Mouse (Mus musculus): ENCODE data around the gene Disp2.
A peak's percentile ranks its signal among the peaks of the same experiment; 100 is the strongest.

The Disp2 gene

GRCm38 (mm10) chr2:118779504-118780480, at the start of gene Disp2:
Gene Disp2, plus strand, starts transcription at chr2:118779719.
- DNase-seq, result peak; percentile 86

- no peak for DNase-seq
These were observed 49.5 kb upstream of the Disp2 start for GRCm38 (mm10) chr2:118729816-118730621.

DNA sequence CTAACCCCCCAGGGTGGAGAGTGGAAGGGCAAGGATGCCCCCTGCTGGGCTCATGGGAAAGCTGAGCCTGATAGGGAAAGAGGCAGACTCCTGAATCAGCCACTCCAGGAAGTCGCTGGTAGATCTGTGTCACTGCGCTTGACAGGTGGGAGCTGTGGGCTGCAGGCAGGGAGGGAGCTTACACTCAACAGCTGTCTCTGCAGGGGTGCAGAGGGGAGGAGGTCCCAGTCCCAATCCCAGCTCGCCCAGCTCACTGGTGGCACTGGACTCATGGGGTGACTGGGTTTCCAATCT, 49.0 kb upstream of the Disp2 start:
- DNase-seq, result peak; percentile 81

DNA sequence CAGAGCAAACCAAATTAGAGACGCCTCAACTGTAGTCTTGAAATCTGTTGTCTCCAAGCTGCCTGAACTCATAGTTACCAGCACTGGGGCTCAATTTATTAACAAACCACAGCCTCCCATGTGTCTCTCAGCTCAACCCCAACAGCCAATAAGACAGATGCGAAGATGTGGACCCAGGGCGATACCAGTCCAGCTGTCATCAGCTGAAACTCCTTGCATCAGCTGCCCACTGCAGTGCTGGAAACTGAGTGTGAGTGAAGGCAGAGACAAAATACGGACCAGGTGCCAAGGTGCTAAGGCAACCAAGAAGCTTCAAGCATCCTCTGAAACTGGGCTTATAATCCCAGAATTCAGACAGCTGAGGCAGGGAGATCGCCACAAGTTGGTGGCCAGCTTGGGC, 47.5 kb upstream of the Disp2 start:
- DNase-seq, result no peak

DNA sequence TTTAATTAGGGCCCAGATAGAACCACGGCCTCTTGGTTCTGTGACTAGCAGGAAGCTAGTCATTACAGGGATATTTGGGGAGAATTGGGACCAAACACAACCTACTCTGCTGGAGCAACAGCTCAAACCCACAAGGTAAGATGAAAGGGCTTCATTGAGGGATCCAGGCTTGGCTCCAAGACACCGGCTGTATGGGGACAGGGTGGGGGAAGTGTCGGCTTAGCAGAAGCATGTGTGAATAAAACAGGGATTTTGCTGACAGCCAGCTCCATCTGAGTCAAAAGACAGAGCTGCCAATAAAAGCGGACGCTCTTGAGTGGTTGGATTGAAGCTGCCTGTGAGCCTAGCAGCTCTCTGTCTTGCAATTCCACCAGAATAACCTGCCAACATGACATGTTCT, 46.2 kb upstream of the Disp2 start:
- DNase-seq, result no peak

- no peak for DNase-seq
These were observed 39.2 kb upstream of the Disp2 start for GRCm38 (mm10) chr2:118740341-118740740.

GRCm38 (mm10) chr2:118741183-118741582, 38.3 kb upstream of the Disp2 start:
- no peak for DNase-seq

- DNase-seq, result no peak
These were observed 36.1 kb upstream of the Disp2 start for GRCm38 (mm10) chr2:118743261-118743943.

DNA sequence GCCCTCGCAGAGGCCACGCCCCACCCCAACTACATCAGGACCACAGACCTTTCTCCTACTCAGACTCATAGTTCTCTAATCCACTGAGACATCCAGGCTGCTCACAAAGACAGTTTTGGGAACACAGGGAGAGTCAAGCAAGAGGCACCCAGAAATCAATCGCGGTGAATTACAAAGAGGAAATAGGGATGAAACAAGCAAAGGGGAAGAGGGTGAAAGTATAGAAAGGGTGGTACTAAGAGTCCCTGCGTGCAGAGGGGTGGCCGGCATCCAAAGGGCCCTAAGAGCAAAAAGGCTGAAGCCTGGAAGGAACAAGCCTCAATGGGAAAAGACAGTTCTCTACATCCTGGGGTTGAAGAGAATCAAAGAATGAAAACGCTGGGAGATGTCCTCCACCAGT, 34.9 kb upstream of the Disp2 start:
- DNase-seq, result no peak

GRCm38 (mm10) chr2:118745232-118745884, 34.2 kb upstream of the Disp2 start, which contains the start of gene Inafm2:
Gene Inafm2, plus strand, starts transcription at chr2:118745758.
- peak; percentile 93 for DNase-seq

DNA sequence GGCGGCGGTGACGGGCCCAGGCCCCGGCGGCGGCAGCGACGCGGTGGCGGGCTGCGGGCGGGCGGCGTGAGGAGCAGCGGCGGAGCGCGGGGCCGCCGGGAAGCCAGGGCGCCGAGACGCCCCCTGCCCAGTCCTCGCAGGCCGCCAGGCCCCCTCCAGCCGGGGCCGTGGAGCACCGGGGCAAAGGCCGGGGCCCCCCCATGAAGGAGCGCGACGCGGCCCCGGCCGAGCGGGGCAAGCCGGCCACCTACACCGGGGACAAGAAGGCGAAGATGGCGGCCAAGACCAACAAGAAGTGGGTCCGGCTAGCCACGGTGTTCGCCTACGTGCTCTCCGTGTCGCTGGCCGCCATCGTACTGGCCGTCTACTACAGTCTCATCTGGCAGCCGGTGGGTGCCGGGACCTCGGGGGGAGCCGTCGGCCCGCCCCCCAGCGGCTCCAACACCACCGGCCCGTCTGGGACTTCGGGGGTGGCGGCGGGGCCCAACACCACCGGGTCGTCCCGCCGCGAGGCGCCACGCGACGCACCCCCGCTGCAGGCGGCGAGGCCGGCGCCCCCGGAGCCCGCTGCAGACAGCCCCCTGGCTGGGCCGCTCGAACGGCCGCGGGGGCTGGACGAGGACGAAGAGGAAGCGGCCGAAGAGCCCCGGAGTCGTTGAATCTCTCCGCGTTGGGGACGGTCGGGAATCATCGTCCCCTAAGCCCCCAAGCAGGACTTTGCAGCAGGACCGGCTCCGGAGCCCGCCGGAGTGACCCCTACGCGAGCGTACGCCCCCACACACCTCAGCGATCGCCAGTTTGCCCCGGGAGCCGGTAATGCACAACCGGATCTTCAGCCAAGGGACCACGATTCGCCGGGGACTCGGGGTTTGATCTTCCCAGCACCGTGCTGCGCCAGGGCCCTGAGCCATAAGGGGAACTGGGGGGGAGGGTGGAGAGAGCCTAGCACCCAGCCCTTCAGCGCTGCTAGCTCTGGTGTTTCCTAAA, 33.3 kb upstream of the Disp2 start:
- peak; percentile 68 for DNase-seq

DNA sequence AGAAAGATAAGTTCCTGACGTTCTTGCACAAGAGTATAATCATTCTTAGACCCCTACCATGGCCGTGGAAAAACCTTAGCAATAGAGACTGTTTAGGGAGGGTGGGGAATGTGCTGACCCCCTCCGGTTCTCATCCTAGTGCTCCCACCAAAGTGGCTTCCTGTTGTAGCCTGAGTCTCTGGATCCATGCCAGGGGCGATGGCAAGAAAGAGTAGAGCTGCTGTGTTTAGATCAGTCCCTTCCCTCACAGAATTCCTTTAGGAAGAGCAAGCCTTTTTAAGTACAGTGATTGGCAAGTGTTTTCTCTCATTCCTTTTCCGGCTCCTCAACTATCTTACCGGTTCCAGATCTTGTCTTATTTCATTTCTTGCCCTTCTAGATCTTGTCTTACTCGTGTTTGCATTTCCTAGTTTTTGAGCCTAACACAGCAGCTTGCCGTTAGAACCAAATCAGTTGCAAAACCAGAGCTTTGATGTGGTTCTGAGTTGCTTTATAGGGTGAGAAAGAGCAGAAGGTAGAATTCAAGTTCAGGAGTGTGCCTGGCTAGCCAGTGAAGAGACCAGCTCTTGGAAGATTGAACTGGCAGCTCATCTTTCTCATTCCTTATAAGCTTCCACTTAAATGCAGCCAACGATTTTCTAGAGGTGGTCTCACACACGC, 32.1 kb upstream of the Disp2 start:
- DNase-seq, result no peak

GRCm38 (mm10) chr2:118749341-118749884, 30.1 kb upstream of the Disp2 start:
- no peak for DNase-seq

DNA sequence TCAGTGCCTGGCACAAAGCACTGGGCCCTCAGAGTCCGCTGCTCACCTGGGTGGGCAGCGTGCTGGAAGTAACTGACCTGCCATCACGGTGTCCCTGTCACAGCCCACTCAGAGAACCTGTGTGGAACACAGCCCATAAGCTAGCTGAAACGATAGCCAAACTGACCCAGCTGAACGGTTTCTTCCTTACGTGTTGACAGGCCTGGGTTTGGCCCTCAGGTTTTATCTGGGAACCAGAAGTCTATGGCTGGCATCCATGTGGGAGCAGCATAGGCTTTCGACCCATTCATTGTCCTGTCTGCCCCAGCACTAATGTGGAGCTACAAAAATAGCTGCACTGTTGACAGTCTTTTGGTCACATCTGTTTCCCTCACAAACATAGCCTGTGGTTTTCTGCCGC, 29.0 kb upstream of the Disp2 start:
- DNase-seq, result no peak

- no peak for DNase-seq
These were observed 27.4 kb upstream of the Disp2 start for GRCm38 (mm10) chr2:118751896-118752791.

GRCm38 (mm10) chr2:118752792-118753108, 26.8 kb upstream of the Disp2 start:
- DNase-seq, result no peak

DNA sequence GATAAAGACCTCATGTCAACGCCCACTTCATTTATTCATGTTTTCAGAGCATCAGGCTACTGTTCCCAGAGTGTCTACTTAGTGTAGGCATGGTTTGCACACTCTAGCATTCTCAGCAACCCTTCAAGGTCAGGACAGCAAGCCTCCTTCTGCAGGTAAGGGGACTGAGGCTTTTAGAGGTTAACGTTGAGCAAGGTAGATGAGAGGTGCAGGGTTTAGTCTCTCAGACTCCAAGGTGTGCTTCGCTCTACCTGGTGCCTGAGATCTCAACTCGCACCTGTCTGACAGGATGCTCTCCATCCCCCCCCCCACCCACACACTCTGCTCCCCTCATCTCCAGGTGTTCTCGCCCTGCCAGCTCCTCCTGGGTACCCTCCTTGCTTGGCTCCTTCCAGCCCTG, 25.4 kb upstream of the Disp2 start:
- no peak for DNase-seq

DNA sequence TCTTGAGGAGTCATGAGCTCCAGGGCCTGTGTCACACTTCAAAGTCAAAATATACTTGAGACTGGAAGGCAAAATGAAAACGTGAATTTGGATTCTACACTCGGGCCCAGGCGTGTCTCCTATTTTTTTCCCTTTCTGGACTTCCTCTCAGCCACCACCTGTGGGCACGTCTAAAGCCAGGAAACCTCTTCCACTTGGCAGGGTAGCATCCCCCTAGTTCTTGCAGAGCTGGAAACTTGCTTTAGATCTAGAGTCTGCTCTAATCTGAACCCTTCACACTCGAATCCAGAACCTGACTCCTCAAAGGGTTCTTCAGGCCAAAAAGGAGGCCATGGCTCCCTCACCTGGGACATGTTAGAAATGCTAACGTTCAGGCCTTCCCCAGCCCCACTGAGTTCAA, 24.1 kb upstream of the Disp2 start:
- no peak for DNase-seq

DNA sequence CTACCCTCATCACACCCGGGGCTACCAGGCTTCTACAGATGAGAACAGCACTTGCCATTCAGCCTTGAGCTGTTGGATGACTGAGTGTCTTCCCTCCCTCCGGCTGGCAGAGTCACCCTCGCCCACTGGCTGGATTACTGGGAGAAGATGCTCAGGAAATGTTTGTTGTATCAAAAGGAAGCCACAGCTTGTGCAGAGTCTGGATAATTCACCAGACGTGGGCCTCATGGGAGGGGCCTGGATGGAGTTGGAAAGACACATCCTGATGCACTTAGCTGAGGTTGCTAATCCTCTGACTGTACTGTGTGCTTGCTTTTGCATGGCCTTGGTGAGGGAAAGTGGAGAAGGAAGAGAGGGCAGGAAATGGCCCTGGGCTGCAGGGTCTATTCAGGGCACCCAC, 23.4 kb upstream of the Disp2 start:
- no peak for DNase-seq

DNA sequence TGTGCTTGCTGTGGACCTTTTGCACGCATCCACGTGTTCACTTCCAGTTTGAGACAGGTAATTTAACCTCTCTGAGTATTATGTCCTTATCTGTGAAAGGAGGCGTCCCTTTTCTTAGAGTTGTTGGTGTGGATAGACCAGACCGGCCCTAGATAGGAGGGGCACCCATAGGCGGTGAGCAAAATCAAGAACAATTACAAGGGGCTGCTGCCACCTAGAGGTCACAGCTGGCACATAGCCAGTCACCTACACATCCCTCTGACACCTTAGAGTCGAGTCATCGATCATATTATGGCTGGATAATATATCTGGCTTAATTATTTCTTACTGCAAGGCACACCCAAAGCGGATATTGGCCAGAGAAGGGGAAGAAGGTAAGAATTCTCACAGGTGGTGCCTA, 19.7 kb upstream of the Disp2 start:
- peak; percentile 89 for DNase-seq
